Mouse (Mus musculus): ENCODE results near the gene Uba52.
A peak's percentile ranks its signal among the peaks of the same experiment; 100 is the strongest.

Uba52 gene

DNA sequence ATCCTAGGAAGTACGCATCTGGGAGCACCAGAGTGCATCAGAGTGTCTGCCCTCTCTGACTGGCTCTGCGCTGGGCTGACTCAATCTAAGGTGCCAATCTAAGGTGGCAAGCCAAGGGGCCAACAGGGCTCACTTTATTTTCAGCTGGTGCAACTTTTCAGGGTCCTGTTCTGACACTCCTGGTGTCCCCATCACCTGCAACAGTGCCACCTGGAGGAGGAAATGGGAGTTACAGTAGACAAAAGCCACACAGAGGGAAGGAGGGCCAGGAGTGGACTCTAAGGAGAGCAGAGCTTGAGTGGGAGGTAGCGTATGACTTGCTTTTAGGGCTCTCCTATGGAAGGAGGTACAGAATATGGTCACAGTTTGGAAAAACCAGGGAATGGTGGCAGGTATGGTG is 5.8 kb downstream of the Uba52 start:
- DNase-seq (ENCODE audit: inconsistent age in 2 of 2, low spot score in 1 of 2) = peak; percentile 74 to 93

DNA sequence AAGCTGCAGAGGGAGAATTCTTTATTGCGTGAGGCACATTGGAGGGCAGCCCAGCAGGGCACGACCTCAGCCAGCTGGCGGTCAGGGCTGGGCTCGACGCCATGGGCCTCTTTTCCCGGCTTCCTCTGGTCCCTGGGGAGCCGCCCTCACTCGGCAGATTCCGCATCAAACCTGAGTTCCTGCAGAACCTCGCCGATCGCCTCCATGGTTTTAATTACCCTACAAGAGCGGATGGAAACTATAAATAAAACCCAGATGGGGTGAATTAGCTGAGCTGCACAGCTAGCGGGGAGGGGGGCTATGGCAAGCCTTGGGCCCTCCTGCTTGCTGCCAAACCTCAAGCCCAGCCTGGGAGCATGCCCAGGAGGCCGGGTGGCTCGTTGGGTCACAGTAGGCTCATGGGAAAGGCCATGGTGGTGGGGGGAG is 6.3 kb downstream of the Uba52 start:
- peak in 1 of 2 experiments; percentile 81 for DNase-seq (ENCODE audit: inconsistent age in 2 of 2, low spot score in 1 of 2)

DNA sequence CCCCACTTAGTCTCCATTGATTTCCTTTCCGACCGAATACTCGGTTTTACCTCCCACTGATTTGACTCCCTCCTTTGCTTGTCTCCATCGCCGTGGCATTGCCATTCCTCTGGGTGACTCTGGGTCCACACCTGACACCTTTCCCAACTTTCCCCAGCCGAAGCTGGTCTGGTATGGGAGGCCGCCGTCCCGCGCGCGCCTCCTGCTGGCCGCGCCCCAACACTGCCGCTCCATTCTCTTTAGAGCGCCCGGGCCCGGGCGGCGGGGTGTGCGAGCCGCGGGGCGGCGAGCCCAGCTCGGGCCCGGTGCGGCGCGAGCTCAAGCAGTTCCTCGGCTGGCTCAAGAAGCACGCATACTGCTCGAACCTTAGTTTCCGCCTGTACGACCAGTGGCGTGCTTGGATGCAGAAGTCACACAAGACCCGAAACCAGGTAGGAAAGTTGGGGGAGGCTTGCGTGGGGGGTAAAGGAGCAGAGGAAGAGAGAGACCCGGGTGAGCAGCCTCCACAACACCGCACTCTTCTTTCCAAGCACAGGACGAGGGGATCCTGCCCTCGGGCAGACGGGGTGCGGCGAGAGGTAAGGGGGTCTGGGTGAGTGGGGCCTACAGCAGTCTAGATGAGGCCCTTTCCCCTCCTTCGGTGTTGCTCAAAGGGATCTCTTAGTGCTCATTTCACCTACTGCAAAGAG is 7.4 kb downstream of the Uba52 start:
- DNase-seq (ENCODE audit: inconsistent age in 2 of 2, low spot score in 1 of 2) = peak; percentile 58 to 86

DNA sequence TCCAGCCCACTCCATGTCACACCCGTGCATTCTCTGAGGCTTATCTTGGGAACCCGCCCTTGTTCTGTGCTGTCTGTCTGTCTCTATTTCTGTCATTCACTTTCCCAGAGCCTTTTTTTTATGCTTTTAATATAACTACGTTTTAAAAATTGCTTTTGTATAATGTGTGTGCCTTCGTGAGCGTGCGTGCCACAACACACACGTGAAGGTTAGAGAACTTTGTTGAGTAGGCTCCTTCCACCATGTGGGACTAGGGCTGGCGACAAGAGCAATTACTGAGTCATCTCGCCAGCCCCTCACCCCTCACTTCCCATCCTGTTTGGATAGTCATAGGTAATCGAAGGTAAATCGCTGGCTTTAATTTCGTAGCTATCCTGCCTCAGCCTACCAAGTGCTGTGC is 8.1 kb downstream of the Uba52 start:
- no peak for DNase-seq (ENCODE audit: inconsistent age in 2 of 2, low spot score in 1 of 2)

DNA sequence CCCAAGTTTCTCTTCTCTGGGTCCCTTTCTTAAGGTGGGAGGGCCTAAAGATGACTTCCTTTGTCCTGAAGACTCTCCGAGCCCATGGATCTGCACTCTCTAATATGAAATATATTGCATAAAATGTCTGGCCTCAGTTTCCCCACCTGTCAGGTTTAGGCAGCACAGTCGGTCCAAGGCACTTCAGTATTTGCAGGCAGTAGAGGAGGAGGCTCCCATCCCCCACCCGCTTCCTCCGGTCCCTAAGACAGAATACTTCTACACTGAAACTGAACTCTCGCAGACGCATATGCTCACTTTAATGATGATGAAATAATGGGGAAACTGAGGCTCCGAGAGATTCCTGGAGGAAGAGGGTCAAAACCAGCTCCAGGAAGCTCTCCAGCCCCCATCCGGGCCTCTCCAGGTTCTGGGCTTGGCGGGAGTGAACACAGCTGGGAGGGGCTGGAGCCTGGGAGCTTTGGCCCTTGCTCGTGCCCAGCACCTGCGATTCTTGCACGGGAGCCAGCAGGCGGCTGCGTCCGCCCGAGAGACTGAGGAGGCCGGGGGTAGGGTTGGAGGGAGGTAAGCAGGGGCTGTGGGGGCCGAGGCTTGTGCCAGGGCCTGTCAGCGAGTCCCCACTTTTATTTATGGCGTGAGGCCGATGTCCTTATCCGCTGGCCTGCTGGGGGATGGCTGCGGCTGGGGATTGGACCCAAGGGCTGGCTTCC is 8.6 kb downstream of the Uba52 start:
- DNase-seq (ENCODE audit: inconsistent age in 2 of 2, low spot score in 1 of 2) = no peak

DNA sequence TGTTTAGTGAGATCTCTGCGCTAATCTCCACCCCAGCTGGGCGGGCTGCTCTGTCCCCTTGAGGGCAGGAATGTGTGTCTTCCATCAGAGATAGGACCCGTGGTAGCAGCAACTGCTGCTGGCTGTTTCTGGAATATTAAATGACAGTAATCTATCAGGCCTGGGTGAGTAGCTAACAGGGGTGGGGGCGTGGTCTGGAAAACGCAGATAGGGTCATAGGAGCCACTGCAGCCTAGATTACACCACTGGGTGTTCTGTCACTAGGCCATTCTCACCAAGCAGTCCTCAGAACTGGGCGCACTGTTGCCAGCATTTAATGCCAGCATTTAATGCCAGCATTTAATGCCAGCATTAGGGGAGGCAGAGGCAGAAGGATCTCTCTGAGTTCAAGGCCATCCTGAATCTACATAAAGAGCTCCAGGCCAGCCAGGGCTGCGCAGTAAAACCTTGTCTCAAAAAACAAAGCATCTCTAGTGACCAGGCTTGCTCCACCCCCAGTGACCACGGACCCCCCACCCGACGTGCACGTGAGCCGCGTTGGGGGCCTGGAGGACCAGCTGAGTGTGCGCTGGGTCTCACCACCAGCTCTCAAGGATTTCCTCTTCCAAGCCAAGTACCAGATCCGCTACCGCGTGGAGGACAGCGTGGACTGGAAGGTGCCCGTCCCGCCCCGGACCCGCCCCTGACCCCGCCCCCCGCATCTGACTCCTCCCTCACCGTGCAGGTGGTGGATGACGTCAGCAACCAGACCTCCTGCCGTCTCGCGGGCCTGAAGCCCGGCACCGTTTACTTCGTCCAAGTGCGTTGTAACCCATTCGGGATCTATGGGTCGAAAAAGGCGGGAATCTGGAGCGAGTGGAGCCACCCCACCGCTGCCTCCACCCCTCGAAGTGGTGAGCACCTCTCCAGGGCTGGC is 10.0 kb downstream of the Uba52 start:
- DNase-seq (ENCODE audit: inconsistent age in 2 of 2, low spot score in 1 of 2) = no peak

DNA sequence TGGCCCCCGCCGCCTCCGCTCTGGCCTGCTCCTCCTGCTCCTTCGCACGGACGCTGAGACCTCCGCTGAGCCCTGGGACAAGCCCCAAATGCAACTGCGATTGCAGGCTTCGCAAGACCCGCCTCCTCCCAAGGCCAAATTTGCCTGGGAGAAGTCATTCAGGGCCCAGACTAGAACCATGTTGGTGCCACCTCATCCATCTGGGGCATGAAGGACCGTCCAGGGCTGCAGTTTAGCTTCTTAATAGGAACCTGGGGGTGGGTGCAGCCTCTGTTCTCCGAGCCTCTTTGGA is 14.9 kb downstream of the Uba52 start:
- DNase-seq (ENCODE audit: inconsistent age in 2 of 2, low spot score in 1 of 2) = peak in 1 of 2 experiments; percentile 59

DNA sequence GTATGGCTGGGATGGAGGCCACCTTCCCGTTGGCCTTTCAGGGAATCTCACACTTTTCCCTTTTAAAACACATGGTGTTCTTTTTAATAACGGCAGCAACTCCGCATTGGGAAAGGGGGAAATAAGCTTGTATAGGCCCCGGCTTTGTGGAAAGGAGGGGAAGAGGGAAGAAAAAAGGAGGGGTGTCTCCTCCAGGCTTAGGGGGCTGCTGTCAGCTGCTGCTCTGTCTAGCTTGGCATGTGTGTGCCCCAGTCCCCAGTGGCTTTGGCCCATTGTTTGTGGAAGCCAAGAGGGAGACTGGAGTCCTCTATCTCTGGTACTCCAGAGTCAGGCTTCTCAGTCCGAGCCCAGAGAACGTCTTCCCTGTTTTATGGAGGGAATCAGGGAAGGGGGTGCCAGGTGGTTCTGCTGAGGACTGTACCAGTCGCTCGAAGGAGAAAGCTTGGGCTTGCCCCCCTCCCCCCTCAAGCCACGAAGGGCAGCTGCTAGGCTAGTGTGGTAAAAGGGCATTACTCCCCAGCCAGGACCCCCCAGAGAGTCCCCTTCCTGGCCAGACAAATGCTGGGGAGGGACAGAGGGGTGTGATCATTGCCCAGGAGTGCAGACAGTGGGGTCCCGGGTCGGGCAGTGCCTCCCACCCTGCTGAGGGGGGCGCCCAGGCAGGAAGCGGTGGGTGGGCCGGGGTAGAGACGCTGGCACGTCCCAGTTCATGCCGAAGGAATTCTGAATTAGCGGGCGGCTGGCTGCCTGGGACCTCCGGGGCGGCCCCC is 15.4 kb downstream of the Uba52 start:
- DNase-seq (ENCODE audit: inconsistent age in 2 of 2, low spot score in 1 of 2) = no peak

DNA sequence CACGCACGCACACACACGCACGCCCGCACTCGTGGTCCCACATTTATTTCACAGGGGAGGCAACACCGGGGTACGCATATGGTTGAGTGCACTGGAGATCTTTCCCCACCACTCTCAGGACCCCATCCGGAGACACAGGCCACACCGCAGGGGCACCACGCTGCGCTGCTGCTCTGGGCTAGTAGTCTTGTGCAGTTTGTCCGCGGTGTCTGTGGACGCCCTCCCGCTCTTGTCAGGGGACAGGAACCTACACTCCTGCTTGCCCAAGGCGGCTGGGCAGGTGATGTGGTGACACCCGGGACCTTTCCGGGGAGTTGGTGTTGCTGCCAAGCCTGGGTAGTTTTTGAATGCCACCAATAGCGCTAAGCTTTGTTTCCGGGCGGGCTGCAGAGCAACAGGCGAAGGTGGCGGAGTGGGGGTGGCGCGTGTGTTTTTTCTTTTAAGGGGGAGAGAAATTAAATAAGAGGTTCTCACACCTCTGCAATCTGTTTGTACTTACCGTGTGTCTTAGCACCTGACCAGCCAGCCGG is 16.1 kb downstream of the Uba52 start:
- no peak for DNase-seq (ENCODE audit: inconsistent age in 2 of 2, low spot score in 1 of 2)

DNA sequence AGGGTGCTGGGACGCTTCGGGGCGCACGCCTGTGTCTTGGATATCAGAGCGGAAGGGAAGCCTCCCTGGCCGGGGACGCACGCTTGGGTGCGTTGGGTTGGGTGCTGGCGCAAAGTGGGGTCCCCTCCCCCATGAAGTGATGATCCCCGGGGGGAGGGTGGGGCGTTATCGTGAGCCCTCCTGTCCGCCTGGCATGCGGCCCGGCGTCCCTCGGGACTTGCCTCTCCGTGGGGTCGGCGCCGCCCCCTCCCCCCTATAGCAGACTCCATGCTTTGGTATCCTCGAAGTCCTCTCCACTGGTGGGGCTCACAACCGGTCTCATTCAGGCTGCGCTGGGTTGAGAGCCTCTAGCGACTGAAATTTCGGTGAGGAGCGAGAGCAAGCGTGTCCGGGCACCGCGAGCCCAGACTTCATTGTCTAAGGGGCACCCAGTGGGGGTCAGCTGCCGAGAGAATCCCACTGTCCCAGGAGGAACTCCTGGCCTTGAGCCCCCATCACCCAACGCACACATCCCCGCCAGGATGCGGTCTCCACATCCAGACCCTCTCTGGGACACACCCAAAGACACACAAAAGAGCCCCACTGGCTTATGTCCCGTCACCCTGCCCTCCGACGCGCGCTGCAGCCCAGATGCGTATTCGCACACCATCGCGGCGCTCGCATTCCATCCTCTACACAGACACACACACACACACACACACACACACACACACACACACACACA is 16.7 kb downstream of the Uba52 start:
- no peak for DNase-seq (ENCODE audit: inconsistent age in 2 of 2, low spot score in 1 of 2)

DNA sequence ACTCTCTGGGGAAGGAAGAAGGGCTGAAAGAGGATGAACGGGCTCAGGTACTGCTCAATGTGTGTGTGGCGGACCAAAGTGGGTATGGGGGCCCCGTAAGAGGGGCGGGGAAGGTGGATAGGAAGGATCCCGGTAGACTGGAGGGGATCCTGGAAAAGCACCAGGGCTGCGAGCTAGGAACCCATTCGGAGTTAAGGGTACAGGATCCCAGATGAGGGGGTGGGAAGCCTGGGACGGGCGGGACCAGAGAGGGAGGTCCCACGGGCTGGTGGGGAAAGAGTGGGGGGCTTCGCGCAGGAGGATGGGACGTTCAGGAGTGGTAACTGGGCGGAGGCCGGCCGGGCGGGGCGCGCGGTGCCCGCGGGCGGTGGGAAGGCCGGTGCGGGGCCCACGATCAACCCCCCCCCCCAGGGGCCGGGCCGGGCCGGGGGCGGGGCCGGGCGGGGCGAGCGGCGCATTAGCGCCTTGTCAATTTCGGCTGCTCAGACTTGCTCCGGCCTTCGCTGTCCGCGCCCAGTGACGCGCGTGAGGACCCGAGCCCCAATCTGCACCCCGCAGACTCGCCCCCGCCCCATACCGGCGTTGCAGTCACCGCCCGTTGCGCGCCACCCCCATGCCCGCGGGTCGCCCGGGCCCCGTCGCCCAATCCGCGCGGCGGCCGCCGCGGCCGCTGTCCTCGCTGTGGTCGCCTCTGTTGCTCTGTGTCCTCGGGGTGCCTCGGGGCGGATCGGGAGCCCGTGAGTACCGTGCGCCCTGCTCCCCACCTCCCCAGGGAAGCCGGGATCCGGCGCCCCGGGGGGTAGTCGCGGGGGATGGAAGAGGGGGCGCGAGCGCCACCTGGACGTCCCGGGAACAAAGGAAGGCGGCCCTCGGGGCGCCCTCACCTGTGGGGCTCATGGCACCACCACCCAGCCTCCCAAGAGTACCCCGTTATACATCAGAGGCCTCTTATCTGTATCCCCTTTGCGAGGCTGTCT is 17.6 kb downstream of the Uba52 start, which contains the start of gene Crlf1:
Gene Crlf1, plus strand, starts transcription at position 495 of the 977 bp plus-strand sequence.
- DNase-seq (ENCODE audit: inconsistent age in 2 of 2, low spot score in 1 of 2) = peak in 1 of 2 experiments; percentile 59

DNA sequence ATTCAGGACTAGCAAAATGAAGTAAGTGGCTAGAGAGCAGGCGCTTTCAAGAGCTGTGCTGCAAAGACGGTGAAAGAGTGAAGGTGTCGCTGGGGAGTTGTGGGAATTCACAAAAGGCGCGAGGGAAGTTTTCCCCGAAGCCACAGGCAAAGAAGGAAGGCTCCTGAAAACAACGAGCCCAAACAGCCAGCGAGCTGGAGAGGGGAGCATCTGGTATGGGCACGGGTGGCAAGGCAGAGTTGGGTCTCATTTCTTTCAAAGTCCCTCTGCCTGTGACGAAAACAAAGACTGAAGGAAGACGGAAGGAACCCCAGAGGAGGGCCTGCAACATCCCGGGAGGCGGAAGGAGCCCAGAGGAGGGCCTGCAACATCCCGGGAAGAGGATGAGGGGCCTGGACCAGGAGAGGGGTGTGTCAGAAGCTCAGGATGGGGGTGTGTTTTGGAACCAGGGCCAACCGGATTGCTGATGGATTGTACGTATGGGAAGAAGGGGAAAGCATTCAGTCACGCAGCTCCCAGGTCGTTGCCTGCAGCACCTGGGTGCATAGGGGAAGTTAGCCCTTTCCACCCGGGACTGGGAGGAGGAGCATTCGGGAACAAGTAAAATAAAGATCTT is 19.6 kb downstream of the Uba52 start:
- no peak for DNase-seq (ENCODE audit: inconsistent age in 2 of 2, low spot score in 1 of 2)

DNA sequence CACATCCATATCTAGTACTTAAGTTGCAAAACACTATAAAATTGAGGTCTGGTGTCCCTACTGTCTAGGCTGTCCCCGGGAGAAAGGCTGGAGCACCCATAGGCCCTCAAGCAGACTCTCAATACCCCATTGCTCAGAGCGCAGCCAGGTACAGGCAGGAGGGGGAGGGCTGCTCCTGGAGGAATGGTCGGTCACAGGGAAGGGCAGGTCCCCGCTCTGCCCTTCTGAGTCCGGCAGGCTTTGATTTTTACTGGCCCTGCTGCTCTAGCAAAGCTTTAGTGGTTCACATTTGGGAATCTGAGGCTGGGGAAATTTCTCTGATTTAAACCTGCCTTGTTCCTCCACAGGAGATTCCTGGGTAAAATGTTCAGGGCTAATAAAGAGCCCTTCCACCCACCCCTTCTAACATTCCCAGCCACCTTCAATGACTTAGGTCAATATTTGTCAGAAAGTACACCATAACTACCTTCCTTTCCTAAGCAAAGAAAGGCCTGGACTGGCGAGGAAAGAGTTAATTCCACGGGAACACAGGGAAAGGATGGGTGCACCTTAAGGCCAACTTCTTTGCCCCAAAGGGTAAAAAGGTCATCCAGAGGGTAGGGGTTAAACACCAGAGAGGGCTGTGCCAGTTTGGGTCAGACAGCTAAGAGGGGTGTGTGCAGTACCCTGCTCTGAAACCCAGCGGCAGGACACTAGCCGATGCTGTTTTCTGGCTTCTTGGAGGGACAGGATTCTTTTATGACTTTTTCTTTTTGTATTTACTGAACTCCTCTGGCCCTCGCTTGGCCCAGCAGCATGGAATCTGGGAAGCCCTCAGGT is 20.3 kb downstream of the Uba52 start:
- no peak for DNase-seq (ENCODE audit: inconsistent age in 2 of 2, low spot score in 1 of 2)

DNA sequence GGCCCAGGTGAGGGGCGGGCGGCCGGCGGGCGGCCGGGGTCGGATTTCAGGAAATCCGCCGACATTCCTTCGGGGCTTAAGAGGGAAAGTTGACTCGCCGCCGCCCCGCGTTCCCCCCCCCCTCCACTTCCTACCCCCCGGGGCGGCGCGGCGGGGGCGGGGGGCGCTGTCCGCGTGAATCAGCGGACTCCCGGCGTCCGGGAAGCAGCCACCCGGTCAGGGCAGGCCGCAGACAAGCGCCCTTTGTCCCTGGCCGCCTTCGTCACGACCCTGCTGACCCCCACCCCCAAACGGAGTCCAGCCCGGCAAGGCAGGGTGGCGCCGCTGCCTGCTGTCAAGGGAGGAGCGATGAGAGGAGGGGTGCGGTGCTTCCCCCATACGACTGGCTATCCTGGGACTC is 21.0 kb downstream of the Uba52 start:
- DNase-seq (ENCODE audit: inconsistent age in 2 of 2, low spot score in 1 of 2) = no peak

DNA sequence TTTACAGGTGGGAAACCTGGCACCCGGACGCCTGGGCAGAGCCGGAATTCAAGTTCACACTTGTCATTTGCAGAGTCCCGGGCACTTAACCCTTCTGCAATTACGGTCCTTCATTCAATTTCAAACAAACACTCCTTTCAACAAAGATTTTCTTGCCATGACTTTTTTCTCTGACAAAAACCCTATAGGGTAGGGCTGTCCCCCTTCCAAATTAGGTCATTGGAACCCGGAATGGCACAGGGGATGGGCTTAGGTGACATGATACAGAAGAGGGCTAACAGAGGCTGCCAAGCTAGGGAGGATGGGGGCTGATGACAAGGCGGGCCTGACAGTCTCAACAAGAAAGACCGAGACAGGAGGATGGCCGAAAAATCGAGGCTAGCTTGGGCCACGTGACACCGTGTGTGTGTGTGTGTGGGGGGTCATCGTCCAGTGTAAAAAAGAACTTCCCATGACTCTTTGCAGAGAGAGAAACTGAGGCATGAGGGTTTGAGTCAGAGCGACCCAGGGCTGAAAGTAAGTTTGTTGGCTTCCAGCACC is 21.6 kb downstream of the Uba52 start:
- no peak for DNase-seq (ENCODE audit: inconsistent age in 2 of 2, low spot score in 1 of 2)

DNA sequence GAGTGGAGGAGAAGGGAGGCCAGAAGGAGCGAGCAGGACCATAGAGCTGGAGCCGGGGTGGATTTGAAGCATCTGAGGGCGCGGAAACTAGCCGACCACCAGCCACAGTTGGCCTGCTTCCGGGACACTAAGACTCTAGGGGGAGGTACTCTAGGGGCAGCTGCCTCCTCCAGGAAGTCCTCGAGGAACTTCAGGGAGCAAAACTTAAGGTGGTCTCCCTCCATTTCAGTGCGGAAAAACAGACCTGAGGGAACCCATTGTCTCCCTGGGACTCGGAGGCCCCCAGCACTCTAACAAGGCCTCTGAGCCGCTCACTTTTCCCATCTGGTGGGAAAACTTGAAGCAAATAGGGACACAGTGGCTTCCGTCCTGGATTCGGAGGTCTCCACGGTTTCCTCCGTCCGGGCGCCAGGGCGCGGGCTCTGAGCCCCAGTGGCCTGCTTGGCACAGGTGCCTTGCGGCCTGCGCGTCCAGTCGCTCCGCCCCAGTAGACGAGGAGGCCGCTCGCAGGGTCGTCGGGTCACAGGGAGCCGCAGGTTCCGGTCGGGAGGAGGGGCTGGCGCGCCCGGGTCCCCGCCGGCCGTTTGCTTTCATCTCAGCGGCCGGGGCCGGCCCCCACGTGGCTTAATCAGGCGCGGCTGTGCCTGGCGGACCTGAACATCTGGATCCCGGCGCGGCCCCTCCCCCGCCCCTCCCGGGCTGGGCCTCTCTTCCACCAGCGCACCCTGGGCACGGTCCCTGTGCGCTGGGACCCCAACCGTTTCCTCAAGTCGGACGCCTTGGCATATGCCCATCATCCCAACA is 22.4 kb downstream of the Uba52 start:
- DNase-seq (ENCODE audit: inconsistent age in 2 of 2, low spot score in 1 of 2) = peak in 1 of 2 experiments; percentile 49

All from adrenal gland, adult (tissue).